Mouse (Mus musculus) right cerebral cortex, postnatal 14 days (tissue): ENCODE results near the gene S1pr2.

Experiments
- DNase-seq: peaks from one replicate; pipeline ENCODE4 v3.0.0; 2022

The S1pr2 gene

DNA sequence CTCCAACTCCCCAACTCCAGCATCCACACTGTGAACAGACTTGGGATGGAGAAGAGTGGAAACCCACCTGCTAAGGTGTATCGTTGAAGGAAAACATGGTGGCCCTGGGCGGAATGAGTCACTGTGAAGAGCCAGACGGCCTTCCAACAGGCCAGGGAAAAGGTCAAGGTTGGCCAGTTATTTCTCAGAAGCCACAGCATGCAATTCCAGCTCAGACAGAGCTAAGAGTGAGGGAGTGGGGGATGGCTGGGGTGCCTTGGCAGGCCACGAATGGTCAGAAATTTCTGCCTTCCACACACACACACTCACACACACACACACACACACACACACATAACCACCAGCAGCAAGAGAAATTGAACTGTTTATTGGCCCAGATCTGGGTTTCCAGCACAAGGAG lies 11.0 kb downstream of the S1pr2 start:
- no peak for DNase-seq

DNA sequence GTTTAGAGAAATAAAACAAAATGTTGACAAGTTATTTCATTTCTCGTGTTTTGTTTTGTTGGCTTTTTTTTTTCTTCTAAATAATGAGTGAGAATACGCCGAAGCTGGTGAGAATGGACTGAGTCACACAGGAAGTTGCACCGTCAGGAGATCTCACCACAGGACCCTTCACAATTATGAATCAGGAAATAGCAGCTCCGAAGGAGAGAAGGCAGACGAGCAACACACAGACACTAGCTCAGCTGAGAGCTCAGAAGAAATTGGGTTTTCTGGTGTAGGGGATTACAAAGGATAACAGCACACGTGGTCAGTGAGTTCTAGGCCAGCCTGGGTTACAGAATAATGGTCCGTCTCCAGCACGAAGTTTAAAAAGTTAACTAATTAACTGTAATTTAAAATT lies 15.0 kb downstream of the S1pr2 start:
- no peak for DNase-seq

DNA sequence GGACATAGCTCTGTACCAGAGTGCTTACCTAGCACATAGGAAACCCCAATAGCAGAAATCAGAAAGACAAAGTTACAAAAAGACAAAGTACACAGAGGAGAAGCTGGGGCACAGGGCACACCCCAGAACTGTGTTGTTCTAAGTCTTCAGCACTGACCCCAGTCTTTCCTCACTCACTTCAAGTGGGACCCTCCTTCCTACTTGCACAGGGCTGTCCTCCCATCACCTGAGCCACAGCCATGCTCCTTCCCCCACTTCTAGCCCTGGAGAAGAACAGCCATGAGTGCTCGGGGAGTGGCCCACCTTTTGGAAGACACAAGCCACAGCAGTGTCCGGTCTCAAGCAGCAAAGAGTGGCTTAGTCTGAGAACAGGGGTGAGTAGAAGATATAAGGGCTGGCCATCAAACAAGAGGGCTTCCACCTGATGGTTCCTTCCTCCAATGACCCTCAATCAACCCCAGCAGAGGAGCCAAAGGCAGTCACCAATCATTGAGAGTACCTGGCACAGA lies 17.1 kb downstream of the S1pr2 start, which contains the start of gene Dnmt1:
Dnmt1 (minus strand) TSS at position 459 of the 509 bp plus-strand sequence.
- DNase-seq: no peak

DNA sequence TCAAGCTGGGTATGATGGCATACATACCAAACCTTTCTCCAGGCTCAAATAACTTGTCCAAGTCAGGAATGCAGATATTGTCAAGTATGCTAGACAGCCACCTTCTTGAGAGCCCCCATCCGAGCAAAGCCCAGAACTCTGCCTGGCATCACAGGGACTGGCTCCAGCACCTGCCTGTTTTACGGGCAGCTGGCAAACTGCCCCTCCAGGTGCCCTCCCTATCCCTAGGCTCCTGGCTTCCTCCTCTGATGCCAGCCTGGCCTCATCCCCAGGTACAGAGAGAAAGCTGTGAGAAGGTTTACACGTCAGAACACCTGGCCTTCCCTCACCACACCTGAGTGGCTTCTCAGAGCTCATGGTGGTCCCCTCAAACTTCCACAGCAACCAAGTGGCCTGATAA lies 19.6 kb downstream of the S1pr2 start:
- DNase-seq: no peak

DNA sequence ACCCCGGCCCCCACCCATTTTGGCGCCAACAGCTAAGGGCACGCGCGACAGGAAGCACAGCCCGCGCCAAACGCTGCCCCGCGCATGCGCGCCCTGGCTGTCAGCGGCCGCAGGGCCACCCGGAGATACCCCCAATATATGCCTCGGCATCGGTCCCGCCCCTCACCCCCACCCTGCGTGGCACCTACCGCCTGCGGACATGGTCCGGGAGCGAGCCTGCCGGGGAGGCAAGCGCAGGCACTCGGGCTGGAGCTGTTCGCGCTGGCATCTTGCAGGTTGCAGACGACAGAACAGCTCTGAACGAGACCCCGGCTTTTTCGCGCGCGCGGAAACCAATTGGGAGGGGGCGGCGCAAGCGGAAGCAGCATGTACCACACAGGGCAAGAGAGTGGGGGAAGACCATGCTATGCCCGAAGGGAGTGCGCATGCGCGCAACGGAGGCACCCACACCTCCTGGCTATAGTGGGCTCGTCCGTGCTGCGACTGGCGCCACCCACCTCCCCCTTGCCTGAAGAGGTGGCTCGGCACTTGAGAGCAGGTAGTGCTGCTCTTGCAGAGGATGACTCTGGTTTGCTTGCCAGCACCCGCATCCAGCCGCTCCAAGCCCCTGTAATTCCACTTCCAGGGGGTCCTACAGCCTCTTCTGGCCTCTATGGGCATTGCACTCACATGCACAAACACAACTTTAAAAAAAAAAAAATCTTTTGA lies 23.9 kb downstream of the S1pr2 start:
- peak; percentile 98 for DNase-seq

DNA sequence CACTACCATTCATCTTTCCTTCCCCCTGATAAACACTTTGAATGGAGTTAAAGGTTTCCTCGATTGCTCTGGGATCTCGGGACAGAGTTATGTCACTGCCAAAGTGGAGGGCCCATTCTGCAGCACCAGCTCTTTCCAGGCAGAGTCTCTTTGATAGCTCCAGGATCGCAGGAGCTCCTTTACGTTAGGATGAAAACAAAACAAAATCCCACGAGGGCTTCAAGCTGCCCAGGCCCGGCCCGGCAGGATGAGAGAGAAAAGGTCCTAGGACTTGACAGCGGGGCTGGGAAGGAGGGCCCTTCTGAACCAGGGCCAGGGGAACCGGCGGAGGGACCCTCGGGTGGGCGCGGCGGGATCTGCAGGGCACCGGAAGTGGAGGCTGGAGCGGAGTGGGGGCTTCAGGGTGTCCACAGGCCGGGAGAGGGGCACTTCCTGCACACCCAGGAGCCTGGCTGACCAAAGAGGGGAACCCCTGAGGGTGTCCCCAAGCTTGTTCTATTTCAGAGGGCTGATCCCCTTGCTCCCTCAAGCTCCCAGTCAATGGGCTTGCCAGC lies 24.5 kb downstream of the S1pr2 start:
- no peak for DNase-seq

DNA sequence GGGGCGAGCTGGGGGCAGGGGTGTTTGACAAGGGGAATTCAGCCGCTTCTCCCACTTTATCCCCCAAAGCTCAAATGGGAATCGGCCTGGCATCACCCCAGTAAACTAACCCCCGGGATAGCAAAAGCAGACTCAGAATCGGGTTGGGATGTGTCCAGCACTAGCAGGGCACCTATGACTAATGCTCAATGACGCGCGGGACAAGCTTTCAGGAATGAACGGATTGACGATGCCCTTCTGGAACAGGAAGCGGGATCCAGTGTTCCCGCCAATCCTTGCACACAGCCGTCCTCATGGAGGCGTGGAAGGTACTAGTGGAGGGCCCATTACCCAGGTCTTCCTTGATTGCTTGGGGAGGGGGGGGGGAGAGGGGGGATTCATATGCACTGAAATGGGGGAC lies 25.1 kb downstream of the S1pr2 start:
- DNase-seq: no peak

DNA sequence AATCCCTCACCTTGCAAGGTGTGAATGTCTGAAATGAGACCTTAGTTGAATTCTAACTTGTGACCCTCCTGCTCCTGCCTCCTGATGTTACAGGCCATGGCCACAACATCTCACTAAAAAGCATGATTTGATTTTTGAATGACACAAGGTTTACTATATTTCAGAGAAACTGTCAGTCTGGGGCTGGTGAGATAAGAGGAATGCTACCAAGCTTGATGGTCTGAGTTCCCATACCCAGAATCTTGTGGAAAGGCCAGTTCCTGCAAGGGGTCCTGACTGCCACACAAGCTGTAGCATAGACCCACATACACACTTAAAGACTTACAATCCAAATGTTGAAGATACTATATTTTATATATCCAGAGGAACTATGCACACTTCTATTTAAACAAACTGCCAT lies 26.2 kb downstream of the S1pr2 start:
- no peak for DNase-seq

DNA sequence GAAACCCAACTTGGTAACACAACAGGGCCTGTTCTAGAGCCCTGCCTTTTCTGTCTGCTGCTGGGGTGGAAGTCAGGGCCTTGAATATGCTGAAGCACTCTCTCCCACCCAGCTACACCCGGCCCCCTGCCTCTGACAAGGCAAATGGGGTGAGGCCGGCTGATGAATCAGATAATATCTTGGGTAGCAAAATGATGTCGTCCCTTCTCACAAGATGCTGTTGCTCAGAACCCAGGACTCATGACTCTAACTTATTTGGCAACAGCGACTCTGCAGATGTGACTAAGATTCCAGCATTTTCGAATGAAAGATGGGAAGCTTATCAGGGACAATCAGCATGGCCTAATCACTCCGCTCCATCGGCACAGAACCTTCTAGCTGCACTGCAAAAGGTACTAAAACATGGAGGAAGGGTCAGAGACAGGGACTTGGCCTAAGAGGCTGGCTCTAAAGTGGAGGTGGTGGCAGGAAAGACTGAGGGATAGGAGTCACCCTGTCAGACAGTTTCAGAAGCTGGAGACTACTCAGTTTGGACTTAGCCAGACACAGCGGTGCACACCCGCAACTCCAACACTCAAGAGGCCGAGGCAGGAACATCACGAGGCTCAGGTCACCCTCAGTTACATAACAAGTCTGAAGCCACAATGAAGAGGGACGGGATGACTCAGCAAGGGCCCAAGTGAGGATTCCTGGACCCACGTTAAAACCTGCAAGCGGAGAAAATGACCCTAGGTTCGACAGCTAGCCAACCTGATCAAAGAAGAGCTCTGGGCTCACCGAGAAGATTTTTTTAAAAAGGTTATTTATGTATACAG lies 30.3 kb downstream of the S1pr2 start:
- no peak for DNase-seq

DNA sequence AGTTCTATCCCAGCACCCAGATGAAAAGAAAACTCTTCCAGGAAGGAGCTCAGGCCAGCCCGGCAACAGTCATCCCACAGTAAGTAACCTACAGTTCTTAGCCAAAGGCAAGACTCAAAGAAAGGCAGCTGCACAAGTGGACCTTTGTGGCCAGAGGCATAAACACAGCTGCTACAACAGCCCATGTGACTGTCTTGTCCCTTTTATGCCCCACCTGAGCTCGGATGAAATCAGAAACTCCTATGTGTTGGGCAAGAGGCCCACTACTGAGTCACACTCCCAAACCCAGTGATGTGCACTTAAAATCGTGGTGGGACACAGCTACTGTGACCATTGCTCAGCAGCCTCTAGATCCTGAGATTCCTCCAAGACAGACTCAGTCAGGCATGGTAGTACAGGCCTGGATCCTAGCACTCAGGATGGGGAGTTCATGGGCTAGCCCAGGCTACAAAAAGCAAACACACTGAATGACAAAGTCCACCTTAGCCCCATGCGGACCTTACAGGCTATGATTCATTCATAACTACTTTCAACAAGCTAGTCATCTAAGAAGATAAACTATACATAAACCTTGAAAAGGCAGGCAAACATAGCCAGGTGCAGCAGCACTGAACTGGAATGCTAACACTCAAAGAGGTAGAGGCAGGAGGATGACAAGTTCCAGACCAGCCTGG lies 31.7 kb downstream of the S1pr2 start:
- no peak for DNase-seq

DNA sequence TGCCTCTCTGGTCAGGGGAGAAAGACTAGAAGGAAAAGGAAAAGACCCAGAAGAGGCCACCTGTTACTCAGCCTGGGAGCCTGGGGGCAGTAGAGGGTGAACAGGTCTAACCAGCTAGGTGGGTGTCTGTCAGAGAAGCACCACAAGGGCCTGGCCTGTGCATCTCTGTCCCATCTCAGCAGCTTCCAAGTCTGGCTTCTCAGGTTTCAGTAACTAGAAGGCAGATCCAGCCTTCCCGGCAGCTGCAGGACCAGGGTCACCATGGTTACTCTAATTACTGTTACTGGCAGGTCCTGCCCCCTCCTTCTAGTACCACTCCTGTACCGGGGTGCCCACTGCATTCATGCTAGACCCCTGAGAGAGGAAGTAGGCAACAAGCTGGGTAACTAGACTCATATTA lies 32.7 kb downstream of the S1pr2 start:
- no peak for DNase-seq

DNA sequence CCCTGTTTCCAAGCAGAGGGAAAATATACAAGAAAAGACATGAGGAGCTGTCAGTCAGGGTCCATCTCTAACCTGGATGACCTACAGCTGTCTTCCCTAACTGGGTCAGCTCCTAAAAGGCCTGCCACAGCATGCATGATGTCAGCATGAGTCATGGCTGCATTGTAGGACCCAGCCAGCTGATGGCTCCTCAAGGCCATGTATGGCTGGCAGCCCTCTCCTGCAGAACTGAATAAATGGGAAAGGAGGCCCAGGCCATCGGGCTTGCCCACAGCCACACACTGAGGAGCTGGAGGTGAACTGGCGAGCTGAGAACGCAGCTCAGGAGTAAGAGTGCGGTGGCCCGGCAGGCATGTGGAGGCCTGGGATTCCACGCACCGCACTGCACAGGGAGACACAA lies 33.2 kb downstream of the S1pr2 start:
- no peak for DNase-seq

DNA sequence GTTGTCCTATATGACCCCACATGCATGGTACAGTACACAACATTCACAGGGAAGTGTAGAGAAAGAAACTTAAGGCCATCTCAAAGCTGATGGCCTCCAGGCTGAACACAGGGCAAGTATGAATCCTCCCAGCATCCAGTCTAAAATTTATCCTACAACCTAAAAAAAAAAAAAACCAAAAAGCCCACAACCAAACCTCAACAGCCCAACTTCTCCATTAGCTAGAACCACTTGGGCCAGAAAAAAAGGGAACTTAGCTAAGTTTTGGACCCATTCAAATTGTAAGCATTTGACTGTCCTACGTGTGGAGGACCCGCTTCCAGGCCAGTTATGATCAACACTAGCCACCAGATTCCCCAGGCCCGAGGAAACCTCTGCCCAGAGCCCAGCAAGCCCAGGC lies 53.3 kb downstream of the S1pr2 start:
- DNase-seq: no peak

DNA sequence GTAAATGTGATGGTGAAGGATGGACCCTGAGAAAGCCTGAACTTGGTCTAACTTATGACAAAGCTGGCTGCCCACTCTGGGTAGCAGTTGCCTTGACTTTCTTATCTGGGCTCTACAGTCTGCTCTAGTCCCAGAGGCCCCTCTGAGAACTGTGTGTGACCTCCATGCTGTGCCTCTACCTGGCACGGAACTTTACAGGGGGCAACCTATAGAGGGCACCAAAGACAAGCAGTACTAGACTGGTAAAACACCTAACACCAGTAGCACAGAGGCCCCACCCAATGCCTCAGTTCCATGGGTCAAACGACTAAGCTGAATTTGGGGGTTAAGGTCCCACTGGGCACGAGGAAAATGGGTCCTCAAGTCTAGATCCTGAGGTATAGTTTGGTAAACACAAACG lies 60.4 kb downstream of the S1pr2 start:
- DNase-seq: no peak
